Mouse (Mus musculus) layer of hippocampus, adult 2 months (tissue): ENCODE measurements around the gene Dlgap4. TPM values are rescaled to one million over a fixed set of nuclear protein-coding genes. Genes with fewer than 3 reads are reported as not detected.

Experiments used
- DNase-seq, 2 experiments: peaks; one replicate each; pipeline ENCODE4 v3.0.0; 2022; ENCODE audit warnings: low spot score in 2 of 2
- H3K27ac ChIP-seq: fragments of 200-600 bp; 2 replicates; pipeline ENCODE4 v1.8.1; 2022
- H3K4me3 ChIP-seq: fragments of 200-600 bp; 2 replicates; pipeline ENCODE4 v1.8.1; 2022; ENCODE audit warnings: mild to moderate bottlenecking
- CTCF ChIP-seq: fragments of 200-600 bp; conservative IDR thresholded peaks from 2 replicates; pipeline ENCODE4 v1.8.1; 2022; ENCODE audit warnings: antibody characterized with exemption, mild to moderate bottlenecking, moderate library complexity
- total RNA-seq, 2 experiments: library from RNA; stranded (reverse); gene quantifications; 2 replicates each; pipeline ENCODE4 v1.2.3; 2021

The Dlgap4 gene
- total RNA-seq, 2 experiments from 2014 or later, result 194 to 198 TPM

DNA sequence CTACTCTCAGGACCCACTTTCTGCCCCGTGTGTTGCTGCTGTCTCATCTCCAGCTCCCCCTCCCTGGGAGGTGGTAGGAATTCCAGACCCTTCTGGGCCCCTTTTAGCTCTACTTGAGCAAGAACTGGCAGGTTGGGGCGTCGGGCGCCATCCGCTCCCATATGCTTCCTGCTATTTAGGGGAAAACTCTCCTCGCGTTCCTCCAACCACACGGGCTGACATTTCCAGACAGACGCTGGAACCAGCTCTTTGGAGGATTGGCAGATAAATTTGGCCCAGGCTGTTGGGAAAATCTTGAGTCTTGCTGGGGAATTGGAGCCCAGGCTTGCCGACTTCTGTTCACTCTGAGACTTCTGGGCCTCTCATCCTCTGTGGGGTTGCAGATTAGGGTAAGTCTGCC is 59.8 kb downstream of the Dlgap4 start:
- H3K4me3 ChIP-seq, result no peak overlapping the region
- H3K27ac ChIP-seq, result peak overlapping the region; percentile 65; the same call in 1 of the 2 replicates
- no peak for TF ChIP-seq CTCF
- DNase-seq, result peak; percentile 67 to 87

DNA sequence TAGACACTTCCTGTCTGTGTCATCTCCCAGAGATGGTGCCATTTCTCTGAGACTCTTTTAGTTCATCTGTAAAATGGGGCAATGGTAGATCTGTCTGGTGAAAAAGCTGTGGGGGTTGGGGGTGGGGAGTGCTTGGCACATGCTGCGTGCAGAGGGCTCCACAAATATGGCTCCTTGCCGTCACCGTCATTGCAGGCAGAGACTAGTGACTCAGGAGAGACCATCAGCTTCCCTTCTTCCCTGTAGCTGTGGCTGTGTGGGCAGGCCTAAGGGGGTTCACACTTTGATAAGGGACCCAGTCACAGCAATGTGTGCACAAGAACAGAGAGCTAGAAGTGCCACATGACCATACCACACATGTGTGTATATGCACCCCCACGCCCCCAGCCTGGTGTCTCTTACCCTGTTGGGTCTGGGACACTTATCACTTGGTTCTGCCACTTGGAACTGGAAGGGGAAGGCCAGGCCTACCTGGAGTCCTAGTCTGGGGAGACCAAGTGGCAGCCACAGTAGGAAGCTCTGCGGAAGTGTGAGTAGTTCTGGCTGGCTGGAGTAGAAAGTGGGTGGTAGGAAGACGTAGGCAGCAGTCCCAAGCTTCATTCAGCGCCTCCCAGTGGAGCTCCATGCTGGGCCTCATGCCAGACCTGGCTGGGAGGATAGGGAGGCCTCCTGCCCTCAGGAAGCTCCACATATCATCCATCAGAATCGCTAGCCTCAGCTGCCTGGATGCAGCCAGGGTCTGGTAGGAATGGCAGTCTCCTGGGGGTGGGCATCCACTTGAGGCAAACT is 60.6 kb downstream of the Dlgap4 start:
- peak; percentile 18 for TF ChIP-seq CTCF
- DNase-seq, result no peak

DNA sequence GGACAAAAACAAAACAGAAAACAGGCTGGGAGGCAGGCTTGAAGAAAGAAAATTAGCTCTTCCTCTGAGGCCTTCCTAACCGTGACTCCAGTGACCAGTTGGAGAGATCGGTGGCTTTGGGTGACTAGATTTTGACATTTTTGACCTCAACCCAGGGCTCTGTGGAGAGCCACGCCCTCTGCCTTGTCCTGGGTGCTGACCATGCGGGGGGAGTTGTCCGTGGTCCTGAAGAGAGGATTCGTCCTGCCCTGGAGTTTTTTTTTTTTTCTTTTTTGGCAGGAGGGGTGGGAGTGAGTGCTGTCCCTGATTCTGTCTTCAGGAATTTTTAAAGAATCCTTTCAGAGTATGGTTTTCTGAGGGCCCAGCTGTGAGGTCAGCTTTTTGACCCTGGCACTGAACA is 63.4 kb downstream of the Dlgap4 start:
- Histone ChIP-seq H3K4me3 (no peak overlapping the region), H3K27ac (no peak overlapping the region)
- no peak for DNase-seq
- no peak for TF ChIP-seq CTCF

More for the DNA sequence above, 60.6 kb downstream of the Dlgap4 start:
- H3K4me3 ChIP-seq, result no peak overlapping the region
- peak overlapping the region; percentile 65; the same call in 1 of the 2 replicates for H3K27ac ChIP-seq

DNA sequence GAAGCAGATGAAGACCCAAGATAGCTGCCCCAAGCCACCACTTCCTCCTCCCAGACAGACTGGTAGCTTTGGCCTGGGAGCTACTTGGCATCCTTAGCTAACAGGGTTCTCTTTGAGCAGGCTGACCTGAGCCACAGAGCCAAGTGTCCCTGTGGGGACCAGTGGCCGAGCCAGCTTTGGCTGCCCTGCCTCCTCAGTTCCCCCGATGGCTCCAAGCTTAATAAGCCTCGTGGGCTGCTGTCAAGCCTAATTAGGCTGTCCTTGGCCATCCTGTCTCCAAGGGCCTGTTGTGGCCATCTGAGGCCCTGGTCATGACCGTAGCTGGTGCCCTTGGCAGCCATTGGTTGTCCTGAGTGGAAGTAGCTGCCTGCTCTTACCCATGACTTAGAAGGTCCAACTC is 64.6 kb downstream of the Dlgap4 start:
- TF ChIP-seq CTCF, result no peak
- no peak overlapping the region for H3K4me3 ChIP-seq
- H3K27ac ChIP-seq, result no peak overlapping the region
- no peak for DNase-seq

DNA sequence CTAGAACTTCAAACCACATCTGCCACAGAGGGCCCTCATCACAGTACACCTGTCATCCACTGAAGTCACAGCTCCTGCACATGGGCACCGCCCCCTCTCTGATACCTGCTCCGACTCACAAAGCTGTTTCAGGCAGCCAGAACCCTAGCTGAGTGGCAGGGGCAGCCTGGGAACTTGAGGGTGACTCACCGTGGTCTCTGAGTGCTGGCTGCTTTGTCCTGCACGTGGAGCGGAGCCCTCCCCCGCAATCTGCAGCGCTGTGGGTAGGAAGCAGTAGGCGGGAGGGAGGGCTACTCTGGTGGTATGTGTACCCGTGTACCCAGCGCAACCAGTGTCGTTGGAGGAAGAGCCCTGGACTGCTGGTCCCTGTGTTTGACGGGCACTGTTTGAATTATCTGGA is 69.5 kb downstream of the Dlgap4 start:
- DNase-seq, result no peak
- Histone ChIP-seq H3K27ac (no peak overlapping the region), H3K4me3 (no peak overlapping the region)
- no peak for TF ChIP-seq CTCF

- TF ChIP-seq CTCF, result no peak
- no peak for DNase-seq
- Histone ChIP-seq H3K27ac (no peak overlapping the region), H3K4me3 (no peak overlapping the region)
These were observed 72.5 kb downstream of the Dlgap4 start for GRCm38 (mm10) chr2:156685999-156686398.

DNA sequence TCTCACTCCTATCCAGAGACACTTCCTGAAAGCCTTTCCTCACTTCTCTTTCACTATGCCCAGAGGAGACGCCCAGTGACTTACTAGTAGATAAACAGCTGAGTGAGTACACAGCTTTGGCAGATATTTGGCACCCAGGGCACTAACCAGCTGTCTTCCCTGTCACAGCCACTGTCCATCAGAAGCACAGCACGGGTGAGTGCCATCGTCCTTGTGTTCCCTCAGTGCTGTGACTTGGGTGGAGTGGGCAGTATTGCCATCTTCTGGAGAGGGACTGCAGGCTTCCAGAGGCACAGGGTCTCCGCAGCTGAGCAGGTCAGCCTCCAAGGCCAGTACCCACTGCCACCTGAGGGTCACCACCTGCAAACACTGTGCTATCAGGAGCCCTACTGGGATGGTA is 73.2 kb downstream of the Dlgap4 start:
- TF ChIP-seq CTCF, result no peak
- H3K27ac ChIP-seq, result no peak overlapping the region

GRCm38 (mm10) chr2:156688604-156689003 is 75.1 kb downstream of the Dlgap4 start:
- Histone ChIP-seq H3K4me3 (no peak overlapping the region), H3K27ac (no peak overlapping the region)
- TF ChIP-seq CTCF, result no peak
- peak in 1 of 2 experiments; percentile 38 for DNase-seq

More for the DNA sequence above, 73.2 kb downstream of the Dlgap4 start:
- H3K4me3 ChIP-seq, result no peak overlapping the region
- no peak for DNase-seq

DNA sequence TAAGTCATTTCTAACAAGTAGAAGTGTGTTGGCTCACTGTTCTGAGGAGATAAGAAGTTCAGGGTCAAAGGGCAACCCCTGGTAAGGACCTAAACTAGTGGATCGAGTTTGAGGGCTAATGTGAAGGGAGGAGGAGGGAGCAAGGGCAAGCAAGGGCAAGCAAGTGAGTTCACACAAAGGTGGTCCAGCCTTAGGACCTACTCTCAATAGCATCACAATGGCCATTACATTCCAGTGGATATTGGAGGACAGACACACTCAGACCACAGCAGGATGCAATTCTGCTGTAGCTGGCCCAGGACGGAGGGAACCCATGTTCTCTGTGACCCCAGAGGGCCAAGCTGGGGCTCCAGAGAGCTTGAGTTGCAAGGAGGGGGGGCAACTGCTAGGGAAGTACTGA is 77.3 kb downstream of the Dlgap4 start:
- Histone ChIP-seq H3K4me3 (no peak overlapping the region), H3K27ac (no peak overlapping the region)
- no peak for TF ChIP-seq CTCF
- DNase-seq, result no peak

GRCm38 (mm10) chr2:156691746-156692145 is 78.2 kb downstream of the Dlgap4 start:
- DNase-seq, result no peak
- Histone ChIP-seq H3K27ac (no peak overlapping the region), H3K4me3 (no peak overlapping the region)
- TF ChIP-seq CTCF, result no peak

- no peak for DNase-seq
- no peak overlapping the region for H3K4me3 ChIP-seq
These were observed 79.8 kb downstream of the Dlgap4 start for GRCm38 (mm10) chr2:156693241-156693807.

GRCm38 (mm10) chr2:156697261-156697660 is 83.8 kb downstream of the Dlgap4 start:
- TF ChIP-seq CTCF, result no peak
- Histone ChIP-seq H3K4me3 (no peak overlapping the region), H3K27ac (peak overlapping the region; percentile 0; the same call in 1 of the 2 replicates)
- no peak for DNase-seq

More at GRCm38 (mm10) chr2:156693241-156693807, 79.8 kb downstream of the Dlgap4 start:
- H3K27ac ChIP-seq, result no peak overlapping the region
- no peak for TF ChIP-seq CTCF

GRCm38 (mm10) chr2:156698168-156698567 is 84.7 kb downstream of the Dlgap4 start:
- Histone ChIP-seq H3K4me3 (no peak overlapping the region), H3K27ac (no peak overlapping the region)
- no peak for DNase-seq
- TF ChIP-seq CTCF, result no peak

GRCm38 (mm10) chr2:156705473-156705872 is 92.0 kb downstream of the Dlgap4 start:
- peak; percentile 73 to 91 for DNase-seq
- Histone ChIP-seq H3K4me3 (no peak overlapping the region), H3K27ac (no peak overlapping the region)
- peak; percentile 100 for TF ChIP-seq CTCF
